Mouse (Mus musculus) c-Kit-positive CD71-positive TER-119-negative erythroid progenitor cells, embryonic 14.5 days (primary cell): ENCODE results near the gene 9130019O22Rik.
"Not testable (repeated sequence)": the region's sequence is repeated elsewhere in the genome, so short reads cannot be mapped to it uniquely, and the experiment has no call there.

Experiments used
- DNase-seq: peaks from one replicate; pipeline ENCODE4 v3.0.0-alpha.2; 2013; ENCODE audit warnings: low read depth

9130019O22Rik gene

GRCm38 (mm10) chr7:127375271-127376245 lies 11.4 kb downstream of the 9130019O22Rik start, which contains the start of gene Zfp747:
Gene Zfp747 (minus strand): TSS chr7:127376050.
- DNase-seq = peak; percentile 98

- not testable (repeated sequence) for DNase-seq
These were observed 15.1 kb downstream of the 9130019O22Rik start for GRCm38 (mm10) chr7:127371870-127372269.

GRCm38 (mm10) chr7:127371213-127371612 lies 15.8 kb downstream of the 9130019O22Rik start:
- DNase-seq = no peak

GRCm38 (mm10) chr7:127366249-127366648 lies 20.7 kb downstream of the 9130019O22Rik start:
- DNase-seq = no peak

- DNase-seq = no peak
These were observed 22.8 kb downstream of the 9130019O22Rik start for GRCm38 (mm10) chr7:127364166-127364565.

GRCm38 (mm10) chr7:127363475-127363921 lies 23.5 kb downstream of the 9130019O22Rik start:
- DNase-seq = no peak

GRCm38 (mm10) chr7:127362418-127362817 lies 24.5 kb downstream of the 9130019O22Rik start:
- not testable (repeated sequence) for DNase-seq

- DNase-seq = no peak
These were observed 25.5 kb downstream of the 9130019O22Rik start for GRCm38 (mm10) chr7:127361449-127361848.

- DNase-seq = no peak
These were observed 26.7 kb downstream of the 9130019O22Rik start for GRCm38 (mm10) chr7:127360265-127360664.

- DNase-seq = no peak
These were observed 28.5 kb downstream of the 9130019O22Rik start for GRCm38 (mm10) chr7:127358472-127358871.

GRCm38 (mm10) chr7:127357871-127358270 lies 29.1 kb downstream of the 9130019O22Rik start:
- no peak for DNase-seq

GRCm38 (mm10) chr7:127355796-127356195 lies 31.2 kb downstream of the 9130019O22Rik start:
- no peak for DNase-seq

- no peak for DNase-seq
These were observed 35.5 kb downstream of the 9130019O22Rik start for GRCm38 (mm10) chr7:127351230-127352004.

- DNase-seq = no peak
These were observed 40.3 kb downstream of the 9130019O22Rik start for GRCm38 (mm10) chr7:127346676-127347075.

- peak; percentile 78 for DNase-seq
These were observed 41.2 kb downstream of the 9130019O22Rik start, which contains the start of gene Zfp768 for GRCm38 (mm10) chr7:127345512-127346325. Gene Zfp768 (minus strand): TSS chr7:127345589.

GRCm38 (mm10) chr7:127345092-127345491 lies 41.9 kb downstream of the 9130019O22Rik start:
- DNase-seq = no peak

GRCm38 (mm10) chr7:127344371-127344770 lies 42.6 kb downstream of the 9130019O22Rik start:
- DNase-seq = no peak

GRCm38 (mm10) chr7:127343351-127344019 lies 43.5 kb downstream of the 9130019O22Rik start:
- no peak for DNase-seq

GRCm38 (mm10) chr7:127342888-127343287 lies 44.1 kb downstream of the 9130019O22Rik start:
- no peak for DNase-seq

GRCm38 (mm10) chr7:127342332-127342731 lies 44.6 kb downstream of the 9130019O22Rik start:
- no peak for DNase-seq

GRCm38 (mm10) chr7:127341861-127342260 lies 45.1 kb downstream of the 9130019O22Rik start:
- DNase-seq = not testable (repeated sequence)
